Mouse (Mus musculus): ENCODE data around the gene Usp38. TPM values are rescaled to one million over a fixed set of nuclear protein-coding genes. Genes with fewer than 3 reads are reported as not detected.
"Not testable (repeated sequence)": the region's sequence is repeated elsewhere in the genome, so short reads cannot be mapped to it uniquely, and the experiment has no call there.

The Usp38 gene
- total RNA-seq (2018; cell fraction: chromatin; rRNA removed) = 10 to 100 TPM; 24.7 to 63.7 (median 45.1) TPM
- total RNA-seq (2018; cell fraction: cytosol; rRNA removed) = 10 to 100 TPM; 14.1 to 24.6 (median 20.0) TPM
- total RNA-seq (2018; cell fraction: nucleus; rRNA removed) = 10 to 100 TPM; 26.3 to 55.4 (median 41.0) TPM
- 14.4 to 17.0 TPM (median 15.7 TPM) in 3 replicates for polyA plus RNA-seq (2018)

DNA sequence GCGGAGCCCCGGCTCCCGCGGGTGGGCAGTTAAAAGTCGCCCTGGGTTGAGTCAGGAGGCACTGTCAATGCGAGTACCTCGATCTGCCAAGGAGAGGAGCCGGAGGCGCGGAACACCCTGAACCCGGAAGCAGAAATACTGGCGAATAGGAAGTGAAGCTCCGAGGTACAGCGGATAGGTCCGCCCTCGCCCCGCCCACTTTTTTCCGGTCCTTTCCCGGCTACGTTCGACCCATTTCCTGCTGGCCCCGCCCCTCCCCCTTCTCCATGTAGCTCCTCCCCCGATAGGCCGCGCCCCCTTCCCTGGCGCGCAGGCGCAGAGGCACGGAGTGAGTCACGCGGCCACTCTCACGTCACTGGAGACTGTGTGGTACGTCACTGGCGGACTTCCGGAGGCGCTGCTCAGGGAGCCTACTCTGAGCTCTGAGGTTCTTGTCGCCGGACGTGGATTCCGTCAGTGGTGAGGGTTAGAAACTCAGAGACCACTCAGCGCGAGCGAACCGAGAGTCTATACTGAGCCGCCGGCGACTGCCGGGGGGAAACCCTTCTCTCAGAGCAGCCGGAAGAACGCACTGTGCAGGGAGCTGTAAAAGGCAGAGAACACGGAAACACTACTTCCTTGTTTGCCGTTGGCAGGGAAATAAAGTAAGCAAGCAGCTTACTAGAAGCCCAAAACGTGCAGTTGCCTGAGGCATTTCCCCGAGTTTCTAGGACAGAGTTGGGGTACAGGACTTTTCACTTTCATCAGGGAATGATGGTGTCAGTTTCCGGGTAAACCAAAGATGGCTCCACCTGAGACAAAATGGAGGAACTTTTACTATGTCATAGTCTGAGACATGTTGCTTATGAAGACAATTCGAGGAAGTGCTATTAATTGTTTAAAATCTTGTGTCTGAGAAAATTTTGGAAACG, at the start of gene Usp38:
Gene Usp38 (minus strand): TSS at position 140 of the 911 bp plus-strand sequence.
- no peaks in the 10 kb centered on the region for H3K36me3 ChIP-seq (ENCODE audit: inconsistent target)
- peak within 1 kb of the TSS; percentile 85 for H3K4me3 ChIP-seq (ENCODE audit: inconsistent target)
- 2% methylated on average over 51 of the region's 57 CpGs for WGBS (ENCODE audit: missing documents)

DNA sequence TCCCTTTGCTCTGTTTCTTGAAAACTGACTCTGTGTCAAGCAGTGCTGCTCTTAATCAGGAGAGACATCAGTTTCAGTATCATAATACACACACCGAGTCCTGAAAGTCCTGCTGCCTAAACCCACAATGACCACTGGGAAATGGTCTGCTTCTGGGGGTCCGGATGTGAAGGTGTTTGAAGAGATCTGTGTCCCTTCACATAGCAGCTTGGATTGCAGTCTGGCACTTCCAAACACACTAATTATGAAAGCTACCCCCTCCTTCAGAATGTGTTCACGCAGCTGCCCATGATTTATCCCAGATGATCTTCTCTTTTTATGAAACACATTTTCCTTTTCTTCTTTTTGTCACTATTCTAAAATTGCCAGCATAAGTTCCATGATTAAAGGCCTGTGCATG, 47.8 kb upstream of the Usp38 start:
- H3K36me3 ChIP-seq (ENCODE audit: inconsistent target) = no peaks in the 10 kb centered on the region
- no peaks in the 10 kb centered on the region for H3K79me2 ChIP-seq (ENCODE audit: inconsistent target)
- no peak overlapping the region for H3K4me3 ChIP-seq (ENCODE audit: inconsistent target)
- 87% methylated on average over 3 of the region's 3 CpGs for WGBS (ENCODE audit: missing documents)
- H3K27ac ChIP-seq = no peak overlapping the region

More for the DNA sequence above, at the start of gene Usp38:
- peak within 1 kb of the TSS; percentile 96 for H3K27ac ChIP-seq
- H3K79me2 ChIP-seq (ENCODE audit: inconsistent target) = peaks cover 43% of the 10 kb centered on the region

DNA sequence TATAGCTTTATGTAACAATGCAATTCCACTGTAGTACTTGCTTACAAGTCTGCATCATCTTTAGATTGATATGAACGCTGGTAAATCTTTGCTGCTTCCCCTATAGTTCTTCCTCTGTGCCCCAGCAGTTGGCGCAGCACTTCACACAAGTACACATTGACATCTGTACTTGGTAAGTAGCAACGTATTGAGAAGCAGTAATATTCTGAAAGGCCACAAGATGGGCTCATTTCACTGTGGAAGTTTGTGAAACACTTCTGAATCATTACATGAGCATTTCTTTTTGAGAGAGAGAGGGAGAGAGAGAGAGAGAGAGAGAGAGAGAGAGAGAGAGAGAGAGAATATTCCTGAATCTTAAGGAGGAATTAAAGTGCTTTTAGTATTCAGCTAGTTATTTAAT, 47.2 kb upstream of the Usp38 start:
- no peak overlapping the region for H3K27ac ChIP-seq
- H3K79me2 ChIP-seq (ENCODE audit: inconsistent target) = no peaks in the 10 kb centered on the region
- no peaks in the 10 kb centered on the region for H3K36me3 ChIP-seq (ENCODE audit: inconsistent target)
- WGBS (ENCODE audit: missing documents) = 4% methylated on average over 3 of the region's 3 CpGs
- H3K4me3 ChIP-seq (ENCODE audit: inconsistent target) = no peak overlapping the region

DNA sequence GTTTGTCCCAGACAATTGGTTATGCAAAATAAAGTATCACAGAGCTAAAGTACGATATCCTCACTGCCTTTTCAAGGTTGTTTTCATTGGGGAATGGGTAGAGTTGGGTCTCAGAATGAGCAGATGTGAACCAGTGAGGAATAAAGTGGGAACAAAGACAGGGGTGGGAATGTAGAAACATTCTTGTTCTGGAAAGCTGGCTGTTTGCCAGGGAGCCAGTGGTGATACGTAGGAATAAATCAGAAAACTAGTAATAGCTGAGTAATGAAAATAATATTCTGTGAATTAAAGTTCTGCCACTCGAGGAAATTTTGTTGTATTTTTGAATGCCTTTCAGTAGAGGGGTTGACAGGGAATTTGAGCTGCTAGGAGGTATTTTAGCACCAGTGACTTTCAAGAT, 29.5 kb upstream of the Usp38 start:
- H3K36me3 ChIP-seq (ENCODE audit: inconsistent target) = no peaks in the 10 kb centered on the region
- no peak overlapping the region for H3K27ac ChIP-seq
- 75% methylated on average over 3 of the region's 3 CpGs for WGBS (ENCODE audit: missing documents)
- H3K79me2 ChIP-seq (ENCODE audit: inconsistent target) = no peaks in the 10 kb centered on the region
- no peak overlapping the region for H3K4me3 ChIP-seq (ENCODE audit: inconsistent target)

DNA sequence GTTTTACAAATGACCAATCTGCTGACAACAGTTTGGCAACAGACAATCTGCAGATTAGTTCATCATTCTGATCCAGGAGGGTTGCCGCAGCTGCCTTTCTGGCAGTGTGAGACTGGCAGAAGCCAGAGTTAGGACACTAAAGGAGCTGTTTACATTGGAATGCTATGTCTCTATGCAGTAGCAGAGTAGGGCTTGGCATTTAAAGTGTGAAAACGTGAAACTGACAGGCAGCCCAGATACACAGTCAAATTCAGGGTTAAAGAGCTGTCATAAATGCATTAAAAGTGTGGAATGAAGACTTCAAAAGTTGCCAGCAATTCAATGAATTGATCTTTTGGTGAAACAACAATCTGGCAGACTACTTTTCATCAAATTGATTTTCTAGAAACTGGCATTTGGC, 13.3 kb upstream of the Usp38 start:
- H3K36me3 ChIP-seq (ENCODE audit: inconsistent target) = no peaks in the 10 kb centered on the region
- H3K4me3 ChIP-seq (ENCODE audit: inconsistent target) = no peak overlapping the region
- no peak overlapping the region for H3K27ac ChIP-seq
- WGBS (ENCODE audit: missing documents) = 70% methylated on average over 2 of the region's 2 CpGs
- H3K79me2 ChIP-seq (ENCODE audit: inconsistent target) = no peaks in the 10 kb centered on the region

DNA sequence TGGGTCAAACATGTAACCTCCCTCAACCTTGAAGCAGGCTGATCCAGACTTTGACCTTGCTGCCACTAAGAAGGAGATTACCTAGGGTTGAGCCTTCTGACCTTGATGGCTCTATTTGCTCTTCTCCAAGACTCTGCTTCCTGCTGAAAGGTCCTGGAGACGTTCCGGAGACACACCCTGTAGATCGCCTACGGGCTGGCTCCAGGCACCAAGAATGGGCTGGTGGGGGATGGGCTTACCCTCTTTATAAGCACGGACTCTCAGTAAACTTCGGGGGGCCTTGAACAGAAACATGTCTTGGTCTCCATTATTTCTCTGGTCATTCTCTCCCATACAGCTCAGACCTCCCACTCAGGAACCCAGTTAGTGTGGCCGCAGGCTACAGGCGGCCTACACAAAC, 2.8 kb upstream of the Usp38 start:
- not testable (repeated sequence) for H3K27ac ChIP-seq; H3K4me3 ChIP-seq (ENCODE audit: inconsistent target); H3K36me3 ChIP-seq (ENCODE audit: inconsistent target)
- peaks cover 18% of the 10 kb centered on the region for H3K79me2 ChIP-seq (ENCODE audit: inconsistent target)
- 97% methylated on average over 8 of the region's 8 CpGs for WGBS (ENCODE audit: missing documents)

DNA sequence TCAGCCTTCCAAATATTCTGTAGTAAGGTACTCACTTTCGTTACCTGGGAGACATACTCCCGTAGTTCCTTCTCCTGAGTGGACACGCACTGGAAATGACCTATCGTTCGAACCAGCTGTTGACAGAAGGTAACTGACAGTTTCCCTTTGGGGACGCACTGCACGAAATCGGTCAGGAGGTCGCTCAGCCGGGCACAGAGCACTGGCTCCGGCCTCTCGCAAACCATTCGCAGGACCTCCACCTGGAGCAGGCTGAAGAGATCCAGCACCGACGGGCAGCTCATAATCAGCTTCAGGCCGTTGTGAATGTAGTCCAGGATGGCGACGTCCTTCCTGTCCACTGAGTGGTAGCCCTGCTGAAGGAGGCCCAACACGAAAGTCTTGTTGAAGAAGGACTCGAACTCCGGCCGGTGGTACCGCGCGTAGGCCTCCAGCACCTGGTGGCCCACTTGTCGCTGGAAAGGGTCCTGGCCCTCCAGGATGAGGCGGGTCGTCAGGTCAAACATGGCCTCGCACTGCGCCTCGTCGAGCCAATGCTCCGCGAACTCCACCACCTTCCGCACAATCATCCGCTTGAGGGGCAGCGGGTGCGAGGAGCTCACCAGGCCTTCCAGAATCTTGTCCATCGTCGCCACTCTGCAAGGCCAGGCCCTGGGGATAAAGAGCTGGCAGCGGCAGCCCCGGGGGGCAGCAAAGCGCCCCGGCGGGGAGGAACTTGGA, 757 bp downstream of the Usp38 start:
- peaks cover 54% of the 10 kb centered on the region for H3K79me2 ChIP-seq (ENCODE audit: inconsistent target)
- peak overlapping the region; percentile 85 for H3K4me3 ChIP-seq (ENCODE audit: inconsistent target)
- WGBS (ENCODE audit: missing documents) = 1% methylated on average over 45 of the region's 45 CpGs
- no peaks in the 10 kb centered on the region; the same call in 1 of the 2 replicates for H3K36me3 ChIP-seq (ENCODE audit: inconsistent target)
- H3K27ac ChIP-seq = peak overlapping the region; percentile 32

DNA sequence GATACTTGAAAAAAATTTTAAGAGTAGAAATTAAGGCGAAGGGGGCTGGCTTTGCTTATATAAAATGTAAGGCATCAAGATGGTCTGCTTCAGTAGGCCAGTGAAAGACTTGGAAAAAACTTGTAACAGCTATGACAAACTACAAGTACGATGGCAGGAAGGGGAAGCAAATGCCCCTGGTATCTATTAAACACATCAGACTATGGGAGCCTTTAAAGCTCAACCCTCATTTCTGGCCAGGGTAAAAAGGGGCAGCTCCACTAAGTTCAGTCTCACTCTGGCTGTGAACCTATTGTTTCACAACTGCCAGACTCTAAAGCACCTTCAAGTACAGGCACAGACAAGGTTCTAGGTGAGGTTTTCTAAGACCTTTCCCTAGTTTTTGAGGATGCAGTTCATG, 2.0 kb downstream of the Usp38 start:
- Histone ChIP-seq H3K4me3 (ENCODE audit: inconsistent target) (peak overlapping the region; percentile 85), H3K27ac (no peak overlapping the region), H3K36me3 (ENCODE audit: inconsistent target) (peaks cover 11% of the 10 kb centered on the region; the same call in 1 of the 2 replicates), H3K79me2 (ENCODE audit: inconsistent target) (peaks cover 66% of the 10 kb centered on the region)
- WGBS (ENCODE audit: missing documents) = 32% methylated on average over 2 of the region's 2 CpGs

DNA sequence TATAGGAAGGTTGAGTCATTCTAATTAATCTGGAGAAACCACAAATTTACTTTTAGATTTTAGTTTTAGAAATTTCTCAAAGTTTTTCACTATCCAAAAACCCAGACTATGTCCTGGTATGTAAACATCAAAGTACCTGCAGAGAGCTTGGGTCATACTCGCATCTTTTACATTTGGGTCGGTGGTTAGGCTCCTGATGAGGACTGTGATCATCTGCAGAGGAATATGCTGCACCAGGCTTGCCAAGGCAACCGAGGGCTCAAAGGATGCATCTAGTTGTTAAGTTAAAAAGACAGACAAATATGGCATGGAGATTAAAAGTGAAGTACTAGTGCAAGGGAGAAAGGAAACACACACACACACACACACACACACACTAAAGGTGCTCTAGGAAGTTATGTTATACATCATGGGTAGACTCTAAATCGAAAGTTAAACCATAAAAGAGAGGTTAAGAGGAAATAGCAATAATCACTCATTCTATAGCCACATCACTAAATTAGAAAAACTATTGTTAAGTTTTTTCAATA, 2.6 kb downstream of the Usp38 start:
- 30% methylated on average over 4 of the region's 4 CpGs for WGBS (ENCODE audit: missing documents)
- Histone ChIP-seq H3K79me2 (ENCODE audit: inconsistent target) (peaks cover 73% of the 10 kb centered on the region), H3K27ac (no peak overlapping the region), H3K36me3 (ENCODE audit: inconsistent target) (peaks cover 13% of the 10 kb centered on the region; the same call in 1 of the 2 replicates), H3K4me3 (ENCODE audit: inconsistent target) (peak overlapping the region; percentile 85)

DNA sequence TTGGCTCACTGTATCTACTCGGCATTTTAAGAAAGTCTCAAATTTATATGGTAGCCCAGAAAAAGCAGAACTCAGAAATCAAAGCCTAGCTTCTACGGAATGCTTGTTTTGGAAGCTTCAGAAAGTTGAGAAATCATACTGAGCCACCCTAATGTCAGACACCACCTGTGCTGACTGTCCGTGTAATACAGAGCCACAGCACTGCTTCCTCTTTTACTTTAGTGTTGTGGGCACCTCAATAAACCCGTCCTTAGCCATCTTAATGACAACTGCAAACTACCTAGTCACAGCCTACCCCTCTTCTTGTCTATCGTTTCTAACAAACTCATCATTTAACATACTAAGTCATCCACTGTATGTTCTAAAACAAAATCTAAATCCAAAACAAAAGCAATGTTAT, 4.3 kb downstream of the Usp38 start:
- Histone ChIP-seq H3K79me2 (ENCODE audit: inconsistent target) (peaks cover 90% of the 10 kb centered on the region), H3K36me3 (ENCODE audit: inconsistent target) (peaks cover 30% of the 10 kb centered on the region), H3K27ac (no peak overlapping the region), H3K4me3 (ENCODE audit: inconsistent target) (no peak overlapping the region)
- WGBS (ENCODE audit: missing documents) = 19% methylated on average over 5 of the region's 5 CpGs

DNA sequence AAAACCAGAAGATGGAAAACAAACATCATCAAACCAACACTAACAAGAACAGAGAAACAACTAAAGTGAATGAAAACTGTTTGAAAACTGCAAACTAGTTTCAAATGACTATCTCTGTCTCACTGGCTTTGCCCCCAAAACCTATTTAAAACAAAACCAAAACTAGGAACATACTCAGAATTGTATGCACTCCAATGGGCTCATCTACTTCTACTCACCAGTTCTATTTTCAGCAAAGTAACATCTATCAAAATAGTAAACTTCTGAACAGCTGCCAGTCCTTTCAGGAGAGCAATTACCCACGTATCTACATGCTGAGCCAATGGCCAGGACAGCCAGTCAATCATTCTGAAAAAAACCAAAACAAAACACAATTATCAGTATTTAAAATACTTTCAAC, 9.6 kb downstream of the Usp38 start:
- Histone ChIP-seq H3K36me3 (ENCODE audit: inconsistent target) (peaks cover 66% of the 10 kb centered on the region), H3K79me2 (ENCODE audit: inconsistent target) (peaks cover 70% of the 10 kb centered on the region), H3K27ac (no peak overlapping the region), H3K4me3 (ENCODE audit: inconsistent target) (no peak overlapping the region)
- 93% methylated on average over 1 of the region's 1 CpGs for WGBS (ENCODE audit: missing documents)

DNA sequence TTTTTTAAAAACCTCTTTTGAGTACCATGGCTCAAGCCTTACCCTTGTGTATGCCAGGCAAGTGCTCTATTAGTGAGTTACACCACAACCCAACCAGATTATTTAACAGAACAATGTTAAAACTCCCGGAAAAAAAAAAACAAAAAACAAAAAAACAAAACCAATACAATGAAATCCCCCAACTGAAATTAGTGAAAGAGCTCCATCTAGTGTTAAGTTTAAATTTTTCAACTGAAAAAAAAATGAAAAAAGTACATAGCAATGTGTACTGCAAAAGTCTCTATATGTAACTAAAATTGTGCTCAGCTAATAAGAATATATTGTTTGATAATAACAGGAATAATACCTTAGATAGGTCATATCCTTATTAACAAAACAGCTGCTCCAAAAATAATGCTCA, 18.1 kb downstream of the Usp38 start:
- no peaks in the 10 kb centered on the region; the same call in 1 of the 2 replicates for H3K79me2 ChIP-seq (ENCODE audit: inconsistent target)
- no peak overlapping the region for H3K4me3 ChIP-seq (ENCODE audit: inconsistent target)
- H3K27ac ChIP-seq = no peak overlapping the region
- WGBS (ENCODE audit: missing documents) = 0% methylated on average over 1 of the region's 1 CpGs
- H3K36me3 ChIP-seq (ENCODE audit: inconsistent target) = peaks cover 70% of the 10 kb centered on the region

DNA sequence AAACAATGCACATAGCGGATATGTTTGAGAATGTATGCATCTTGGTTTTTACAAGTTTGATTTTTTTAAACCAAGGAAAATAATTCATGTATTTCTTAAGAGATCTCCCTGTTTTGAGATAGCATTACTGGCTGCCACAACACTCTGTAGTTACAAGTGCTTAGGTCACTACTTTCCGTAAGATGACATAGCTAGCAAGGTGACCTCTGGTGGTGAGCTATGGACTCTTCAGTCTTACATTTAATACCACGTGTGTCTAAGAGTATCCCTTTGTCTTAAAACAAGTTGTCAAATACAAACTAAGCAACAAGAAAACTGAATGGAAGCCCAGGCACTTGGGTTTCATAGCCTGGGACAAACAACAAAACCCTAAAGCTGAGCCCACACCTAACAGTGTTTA, 22.8 kb downstream of the Usp38 start:
- 66% methylated on average over 3 of the region's 3 CpGs for whole genome bisulfite sequencing (ENCODE audit: missing documents)
- no peak overlapping the region for H3K27ac ChIP-seq
- no peaks in the 10 kb centered on the region for H3K79me2 ChIP-seq (ENCODE audit: inconsistent target)
- peaks cover 70% of the 10 kb centered on the region for H3K36me3 ChIP-seq (ENCODE audit: inconsistent target)
- H3K4me3 ChIP-seq (ENCODE audit: inconsistent target) = no peak overlapping the region

DNA sequence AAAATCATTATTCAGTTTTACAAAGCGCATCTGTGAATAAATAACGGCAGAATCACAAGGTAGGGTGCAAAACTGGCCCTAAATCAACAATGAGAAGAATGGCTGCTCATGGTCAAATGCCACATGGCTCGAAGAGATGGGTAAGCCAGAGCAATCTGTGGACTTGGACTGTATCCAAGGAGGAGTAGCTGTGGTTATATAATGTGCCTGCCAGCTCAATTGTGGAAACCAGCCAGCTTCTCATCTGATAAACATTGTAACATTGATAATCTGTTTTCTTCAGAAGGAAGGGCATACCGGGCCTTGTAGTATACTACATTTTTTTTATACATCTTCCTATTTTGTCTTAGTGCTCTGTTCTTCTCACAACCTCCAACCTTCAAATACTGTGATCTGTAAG, 31.9 kb downstream of the Usp38 start:
- Histone ChIP-seq H3K4me3 (ENCODE audit: inconsistent target) (no peak overlapping the region), H3K27ac (no peak overlapping the region), H3K36me3 (ENCODE audit: inconsistent target) (peaks cover 46% of the 10 kb centered on the region; the same call in 1 of the 2 replicates), H3K79me2 (ENCODE audit: inconsistent target) (no peaks in the 10 kb centered on the region)
- 69% methylated on average over 4 of the region's 4 CpGs for WGBS (ENCODE audit: missing documents)
